Mouse (Mus musculus) cerebellum, adult 2 months (tissue): ENCODE measurements at regions not wholly inside any gene's neighbourhood (a gene's known extent, or its start where the extent isn't known, plus 50 kb on each side); places are given as distances from the start of the nearest gene placed in this dataset.

Source experiments
- DNase-seq, 2 experiments: peaks; one replicate each; pipeline ENCODE4 v3.0.0; 2021
- H3K27ac ChIP-seq: fragments of 200-500 bp; 2 replicates; pipeline ENCODE4 v1.5.1; 2012; ENCODE audit warnings: low read length, control low read depth, inconsistent platforms; ENCODE audit not compliant: insufficient read depth
- H3K27me3 ChIP-seq: fragments of 200-500 bp; 2 replicates; pipeline ENCODE4 v1.6.1; 2012; ENCODE audit warnings: inconsistent platforms, mild to moderate bottlenecking, low read length, moderate library complexity; ENCODE audit not compliant: control insufficient read depth, insufficient read depth
- H3K4me1 ChIP-seq: fragments of 200-500 bp; 2 replicates; pipeline ENCODE4 v1.6.1; 2011; ENCODE audit warnings: low read length; ENCODE audit not compliant: control insufficient read depth, insufficient read depth
- H3K4me3 ChIP-seq: fragments of 200-500 bp; replicated peaks from 2 replicates; pipeline ENCODE3; 2011; ENCODE audit warnings: mild to moderate bottlenecking, low read depth, low read length, control low read depth; ENCODE audit not compliant: insufficient read depth
- CTCF ChIP-seq: fragments of 200-500 bp; IDR thresholded peaks from 2 replicates; pipeline ENCODE4 v1.5.1; 2011; ENCODE audit warnings: low read depth, mild to moderate bottlenecking, control low read depth, low read length, moderate library complexity, borderline replicate concordance; ENCODE audit not compliant: insufficient read depth
- POLR2A ChIP-seq: fragments of 200-500 bp; IDR thresholded peaks from 2 replicates; pipeline ENCODE4 v1.6.1; 2011; ENCODE audit warnings: low read length, control low read depth, borderline replicate concordance; ENCODE audit not compliant: insufficient read depth
- WGBS: fragments of 180-500 bp; shearing (Covaris S2); methylation state at CpG from one replicate; pipeline ENCODE4 v1.1.7; 2018; 5-methylcytosine and 5-hydroxymethylcytosine counted together

GRCm38 (mm10) chr8:117881414-117881973 lies 79.8 kb upstream of the Mphosph6 start:
- Histone ChIP-seq H3K27me3 (no peaks in the 10 kb centered on the region), H3K4me1 (no peaks in the 10 kb centered on the region), H3K27ac (no peak overlapping the region), H3K4me3 (no peak overlapping the region)
- DNase-seq, result no peak
- no peak for TF ChIP-seq POLR2A
- no peak for TF ChIP-seq CTCF
- WGBS, result 78% methylated on average over 8 of the region's 8 CpGs

DNA sequence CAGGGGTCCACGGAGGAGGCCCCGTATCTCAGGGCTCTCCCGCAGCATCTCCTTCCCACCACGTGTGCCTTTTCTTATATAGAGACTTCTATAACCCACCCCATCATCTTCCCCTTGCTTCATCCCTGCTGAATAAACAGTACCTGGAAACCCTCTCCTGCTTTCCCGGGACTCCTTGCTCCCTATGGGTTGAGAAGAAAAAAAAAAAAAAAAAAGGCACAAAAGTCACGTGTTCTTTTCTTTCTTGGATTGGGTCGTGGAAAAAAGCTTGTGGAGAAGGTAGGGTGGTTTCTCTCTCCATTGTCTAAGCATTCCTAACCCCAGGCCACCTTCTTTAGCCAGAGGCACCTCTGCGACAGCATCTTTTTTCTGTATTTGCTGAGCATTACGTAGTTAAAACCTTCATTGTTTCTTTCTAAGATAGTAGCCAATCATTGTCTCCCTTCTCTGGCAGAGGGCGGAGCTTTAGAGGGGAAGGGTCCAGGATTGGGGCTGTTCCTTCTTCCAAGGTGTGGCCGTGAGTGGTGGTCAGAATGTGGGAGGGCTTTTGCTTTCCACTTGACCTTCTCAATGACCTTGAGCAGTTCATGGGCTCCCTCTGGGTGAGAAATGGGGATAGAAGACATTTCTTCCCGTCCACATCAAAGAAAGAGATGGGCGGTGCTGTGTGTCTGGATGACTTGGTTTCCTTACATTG lies 78.7 kb upstream of the Mphosph6 start:
- no peaks in the 10 kb centered on the region for H3K27me3 ChIP-seq
- TF ChIP-seq POLR2A, result no peak
- TF ChIP-seq CTCF, result no peak
- no peaks in the 10 kb centered on the region for H3K4me1 ChIP-seq
- H3K4me3 ChIP-seq, result no peak overlapping the region
- WGBS, result 71% methylated on average over 13 of the region's 13 CpGs
- H3K27ac ChIP-seq, result no peak overlapping the region
- no peak for DNase-seq

DNA sequence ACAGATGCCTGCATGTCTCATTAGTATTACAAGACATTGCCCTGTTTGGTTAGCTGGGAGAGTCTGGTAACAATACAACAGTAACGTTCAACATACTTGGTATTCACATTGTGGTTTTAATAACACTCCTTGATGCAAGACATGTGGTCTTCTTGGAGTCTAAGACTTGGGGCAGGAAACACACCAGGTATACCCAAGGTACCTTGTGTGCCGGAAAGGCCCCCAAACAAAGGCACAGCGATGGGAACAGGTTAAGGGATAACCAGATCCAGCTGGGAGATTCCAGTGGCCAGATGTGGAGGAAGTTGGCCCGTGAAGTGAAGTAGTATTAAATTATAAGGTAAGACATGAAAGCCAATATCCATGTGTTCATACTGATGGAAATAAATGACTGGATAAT lies 71.9 kb upstream of the Mphosph6 start:
- no peak overlapping the region for H3K27ac ChIP-seq
- no peak overlapping the region for H3K4me3 ChIP-seq
- DNase-seq, result no peak
- no peaks in the 10 kb centered on the region for H3K27me3 ChIP-seq
- 83% methylated on average over 4 of the region's 4 CpGs for WGBS
- no peaks in the 10 kb centered on the region for H3K4me1 ChIP-seq
- TF ChIP-seq POLR2A (no peak), CTCF (no peak)

DNA sequence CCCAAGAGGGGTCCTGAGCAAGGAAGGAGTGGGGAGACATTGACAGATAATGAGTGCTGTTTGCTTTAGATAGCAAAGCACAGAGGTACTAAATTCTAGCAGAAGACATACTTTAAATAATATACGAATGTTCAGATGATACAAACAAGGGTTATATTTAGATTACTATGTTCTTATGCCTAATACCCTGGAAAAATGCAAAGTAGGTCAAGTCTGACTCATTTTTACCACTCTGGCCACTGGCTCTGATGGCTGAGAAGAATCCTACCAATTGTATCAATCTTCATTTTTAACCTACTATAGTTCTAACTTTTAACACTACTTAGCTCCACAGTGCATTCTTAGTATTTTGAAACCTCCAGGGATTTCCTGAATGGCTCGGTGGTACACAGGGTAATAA lies 65.4 kb upstream of the Mphosph6 start:
- 84% methylated on average over 2 of the region's 2 CpGs for whole genome bisulfite sequencing
- DNase-seq, result no peak
- Histone ChIP-seq H3K27me3 (no peaks in the 10 kb centered on the region; the same call in 1 of the 2 replicates), H3K4me3 (no peak overlapping the region), H3K4me1 (no peaks in the 10 kb centered on the region), H3K27ac (no peak overlapping the region)
- TF ChIP-seq POLR2A, result no peak
- TF ChIP-seq CTCF, result no peak

- Histone ChIP-seq H3K4me3 (no peak overlapping the region), H3K27me3 (no peaks in the 10 kb centered on the region; the same call in 1 of the 2 replicates), H3K27ac (no peak overlapping the region), H3K4me1 (no peaks in the 10 kb centered on the region)
- TF ChIP-seq CTCF, result no peak
- no peak for DNase-seq
- 24% methylated on average over 6 of the region's 6 CpGs for WGBS
These were observed 63.3 kb upstream of the Mphosph6 start for GRCm38 (mm10) chr8:117865014-117865413.

- peak; percentile 9 to 16 for DNase-seq
- TF ChIP-seq POLR2A (no peak), CTCF (peak; percentile 61)
- WGBS, result 48% methylated on average over 2 of the region's 2 CpGs
- no peaks in the 10 kb centered on the region; the same call in 1 of the 2 replicates for H3K27me3 ChIP-seq
- no peaks in the 10 kb centered on the region; the same call in 1 of the 2 replicates for H3K4me1 ChIP-seq
- H3K27ac ChIP-seq, result no peak overlapping the region
- H3K4me3 ChIP-seq, result no peak overlapping the region
These were observed 62.1 kb upstream of the Mphosph6 start for GRCm38 (mm10) chr8:117863837-117864236.

DNA sequence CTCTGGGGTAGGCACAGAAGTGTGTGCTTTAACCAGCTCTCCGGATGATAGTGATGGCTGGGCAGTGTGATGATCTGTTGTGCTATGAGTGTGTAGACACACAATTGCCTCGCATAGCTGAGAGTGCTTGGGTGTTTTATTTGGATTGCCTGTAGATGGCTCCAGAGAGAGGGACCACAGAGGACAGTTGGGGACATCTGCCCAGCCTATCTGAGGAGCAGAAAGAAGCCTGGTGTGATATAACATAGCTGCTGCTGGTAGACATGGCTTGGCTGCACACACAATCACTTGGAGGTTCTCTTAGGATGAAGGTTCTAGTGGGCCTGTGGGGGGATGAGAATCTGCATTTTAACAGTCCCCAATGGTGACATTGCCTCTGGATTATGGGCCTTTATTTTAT lies 60.6 kb upstream of the Mphosph6 start:
- no peak for TF ChIP-seq POLR2A
- Histone ChIP-seq H3K4me3 (no peak overlapping the region), H3K27ac (no peak overlapping the region), H3K27me3 (no peaks in the 10 kb centered on the region; the same call in 1 of the 2 replicates), H3K4me1 (no peaks in the 10 kb centered on the region; the same call in 1 of the 2 replicates)
- no peak for DNase-seq
- WGBS, result 61% methylated on average over 2 of the region's 2 CpGs

- H3K4me3 ChIP-seq, result no peak overlapping the region
- no peaks in the 10 kb centered on the region; the same call in 1 of the 2 replicates for H3K4me1 ChIP-seq
- WGBS, result 9% methylated on average over 11 of the region's 11 CpGs
- DNase-seq, result no peak
- H3K27ac ChIP-seq, result no peak overlapping the region
- TF ChIP-seq POLR2A (no peak), CTCF (no peak)
- H3K27me3 ChIP-seq, result no peaks in the 10 kb centered on the region; the same call in 1 of the 2 replicates
These were observed 58.0 kb upstream of the Mphosph6 start for GRCm38 (mm10) chr8:117859734-117860133.
